Mouse (Mus musculus) cerebellum, postnatal 36 days (tissue): ENCODE data around the gene Sec31a.
"Not testable (repeated sequence)": the region's sequence is repeated elsewhere in the genome, so short reads cannot be mapped to it uniquely, and the experiment has no call there.

Experiments
- DNase-seq, 2 experiments: peaks; one replicate each; pipeline ENCODE4 v3.0.0; 2021 to 2022; ENCODE audit warnings: mixed read lengths in 2 of 2

Gene Sec31a

GRCm38 (mm10) chr5:100415761-100416590 is at the start of gene Sec31a:
Gene Sec31a, minus strand, starts transcription at chr5:100416234.
- peak; percentile 95 to 98 for DNase-seq

GRCm38 (mm10) chr5:100462374-100462773 is 46.3 kb upstream of the Sec31a start:
- DNase-seq: no peak

- DNase-seq: no peak
Measured at GRCm38 (mm10) chr5:100461526-100461925, 45.5 kb upstream of the Sec31a start.

GRCm38 (mm10) chr5:100459468-100459867 is 43.4 kb upstream of the Sec31a start:
- DNase-seq: no peak

- no peak for DNase-seq
Measured at GRCm38 (mm10) chr5:100451871-100452270, 35.8 kb upstream of the Sec31a start.

GRCm38 (mm10) chr5:100438796-100439195 is 22.8 kb upstream of the Sec31a start:
- no peak for DNase-seq

GRCm38 (mm10) chr5:100437917-100438316 is 21.9 kb upstream of the Sec31a start:
- no peak for DNase-seq

GRCm38 (mm10) chr5:100437086-100437485 is 21.1 kb upstream of the Sec31a start:
- DNase-seq: no peak

- no peak for DNase-seq
Measured at GRCm38 (mm10) chr5:100430966-100431365, 14.9 kb upstream of the Sec31a start.

- no peak for DNase-seq
Measured at GRCm38 (mm10) chr5:100430076-100430390, 14.0 kb upstream of the Sec31a start.

- DNase-seq: peak; percentile 90 to 92
Measured at GRCm38 (mm10) chr5:100429344-100430075, 13.5 kb upstream of the Sec31a start.

- no peak for DNase-seq
Measured at GRCm38 (mm10) chr5:100428734-100429343, 12.8 kb upstream of the Sec31a start.

- DNase-seq: no peak
Measured at GRCm38 (mm10) chr5:100428031-100428733, 12.1 kb upstream of the Sec31a start.

- no peak for DNase-seq
Measured at GRCm38 (mm10) chr5:100427276-100427675, 11.2 kb upstream of the Sec31a start.

GRCm38 (mm10) chr5:100425823-100426222 is 9.8 kb upstream of the Sec31a start:
- not testable (repeated sequence) for DNase-seq

- no peak for DNase-seq
Measured at GRCm38 (mm10) chr5:100424252-100424651, 8.2 kb upstream of the Sec31a start.

- DNase-seq: no peak
Measured at GRCm38 (mm10) chr5:100423626-100424025, 7.6 kb upstream of the Sec31a start.

GRCm38 (mm10) chr5:100418861-100419260 is 2.8 kb upstream of the Sec31a start:
- DNase-seq: no peak

- DNase-seq: no peak
Measured at GRCm38 (mm10) chr5:100418077-100418476, 2.0 kb upstream of the Sec31a start.

GRCm38 (mm10) chr5:100414474-100415196 is 1.4 kb downstream of the Sec31a start:
- DNase-seq: no peak

GRCm38 (mm10) chr5:100412886-100413285 is 3.1 kb downstream of the Sec31a start:
- DNase-seq: no peak

GRCm38 (mm10) chr5:100410281-100410680 is 5.8 kb downstream of the Sec31a start:
- no peak for DNase-seq
